Mouse (Mus musculus) regulatory T cell (primary cell): Measurements from ENCODE around the gene Mif.
"Not testable (repeated sequence)": the region's sequence is repeated elsewhere in the genome, so short reads cannot be mapped to it uniquely, and the experiment has no call there.

Experiments used
- in situ Hi-C: fragments of 300-600 bp; cut with MboI, MseI; formaldehyde crosslinking; loops from one replicate; pipeline ENCODE4 v1.15.1; 2025; ENCODE audit warnings: high pct_unique_total_duplicates

The Mif gene

DNA sequence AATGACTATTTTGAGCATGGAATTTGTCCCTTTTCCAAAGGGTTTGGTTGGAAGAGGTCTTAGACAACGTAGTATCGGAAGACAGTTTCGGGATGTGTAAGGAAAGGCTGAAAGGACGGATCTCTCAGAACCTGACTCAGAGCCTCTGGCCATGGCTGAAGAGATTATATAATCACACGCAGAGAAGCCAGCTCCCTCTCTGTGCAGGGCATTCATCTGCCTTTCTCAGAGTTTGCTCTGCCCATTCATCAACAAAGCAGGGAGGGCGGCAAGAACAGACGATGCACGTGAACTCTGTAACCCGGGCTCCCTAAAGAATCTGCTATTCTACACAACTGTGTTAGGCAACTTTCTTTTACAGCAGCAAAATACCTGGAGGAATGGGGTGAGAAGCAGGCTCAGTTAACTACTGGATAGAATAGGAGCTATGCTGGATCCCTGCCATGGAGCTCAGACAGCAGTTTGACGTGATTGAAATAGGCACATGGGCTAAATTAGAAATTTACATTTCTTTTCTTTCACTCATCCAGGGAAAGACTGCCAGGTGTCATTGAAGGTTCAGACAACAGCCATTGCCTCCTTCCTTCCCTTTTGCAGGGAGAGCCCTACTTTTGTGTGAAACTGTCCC, 13.6 kb upstream of the Mif start:
- in situ Hi-C loops, result no loop called here

DNA sequence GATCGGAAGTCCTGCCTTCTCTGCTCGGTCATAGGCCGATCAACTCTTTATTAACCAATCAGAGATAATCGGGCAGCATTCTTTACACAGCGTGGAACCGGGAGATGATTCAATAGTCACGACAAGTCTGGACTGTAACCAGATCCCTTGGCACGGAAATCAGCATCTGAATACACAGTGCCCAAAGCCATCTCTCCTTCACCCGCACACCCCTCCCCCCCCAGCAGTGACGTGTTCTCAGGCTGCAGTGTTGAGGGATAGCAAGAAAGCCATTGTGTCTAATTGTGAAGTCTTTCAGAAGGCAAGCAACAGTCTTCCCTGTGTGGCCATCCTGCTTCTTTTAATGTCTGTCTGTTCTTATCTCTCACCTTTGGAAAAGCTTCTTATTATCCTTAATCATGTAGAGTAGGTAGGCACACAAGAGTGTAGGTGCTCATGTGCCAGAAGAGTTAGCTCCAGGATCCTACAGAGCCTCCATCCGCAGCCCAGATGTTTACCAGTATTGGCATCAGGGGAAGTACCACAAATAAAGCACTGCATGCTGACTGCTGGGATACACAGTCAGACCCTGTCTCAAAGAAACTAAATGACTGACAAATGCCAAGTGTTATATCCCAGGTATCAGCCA, 13.0 kb upstream of the Mif start:
- in situ Hi-C loops, result no loop called here

DNA sequence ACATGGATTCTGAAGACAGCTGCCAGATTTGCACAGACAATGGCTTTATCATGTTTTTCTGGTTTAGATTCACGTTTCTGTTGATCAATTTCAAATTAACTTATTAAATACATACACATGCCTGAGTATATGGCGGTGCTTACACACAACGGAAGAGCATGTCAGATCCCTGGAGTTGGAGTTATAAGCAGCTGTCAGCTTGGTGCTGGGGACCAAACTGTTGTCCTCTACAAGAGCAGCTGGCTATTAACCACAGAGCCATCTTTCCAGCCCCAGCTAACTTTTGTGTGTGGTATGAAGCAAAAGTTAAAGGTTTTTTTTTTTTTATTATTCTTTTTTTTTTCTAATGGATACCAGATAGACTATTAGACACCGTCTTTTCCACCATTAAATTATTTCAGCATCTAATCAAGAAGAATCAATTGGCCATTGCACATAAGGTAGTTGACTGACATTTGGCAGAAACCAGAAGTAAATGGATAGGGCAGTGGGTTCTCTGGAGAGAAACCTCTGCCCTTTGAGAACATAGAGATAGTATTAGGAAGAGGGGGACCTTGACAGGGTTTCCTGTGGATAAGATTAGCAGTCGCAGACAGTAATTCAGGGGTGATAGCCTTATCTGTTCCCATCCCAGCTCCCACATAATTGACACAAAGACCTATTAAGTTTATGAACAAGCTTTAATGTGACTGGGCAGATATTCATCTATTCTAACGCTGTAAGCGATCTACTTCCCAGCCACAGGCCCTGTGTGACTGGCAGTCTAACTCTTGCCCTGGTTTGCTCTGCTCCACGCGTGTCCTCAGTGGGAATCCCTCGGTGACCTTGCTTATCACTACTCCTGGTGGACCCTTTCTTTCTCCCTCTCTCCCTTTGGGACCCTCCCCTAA, 12.2 kb upstream of the Mif start:
- in situ Hi-C loops, result no loop called here

DNA sequence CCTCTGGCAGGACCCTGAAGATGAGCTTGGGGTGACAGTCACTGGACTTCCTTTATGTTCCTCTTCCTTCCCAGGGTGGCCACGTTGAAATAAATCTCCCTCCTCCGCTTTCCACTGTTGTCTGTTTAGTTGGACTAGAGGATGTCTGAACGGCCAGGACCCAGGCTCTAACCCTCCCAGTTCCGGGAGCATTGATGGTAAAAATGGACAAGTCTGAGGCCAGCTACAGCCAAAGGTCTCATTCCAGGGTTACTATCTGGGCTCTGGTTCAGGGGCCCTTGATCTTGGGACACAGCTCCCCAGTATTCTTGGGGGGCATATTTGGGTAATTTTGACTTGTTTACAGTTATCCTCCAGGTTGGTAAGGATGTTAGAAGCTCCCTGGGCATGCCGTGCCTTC, 1.5 kb upstream of the Mif start:
- in situ Hi-C loops, result no loop called here

DNA sequence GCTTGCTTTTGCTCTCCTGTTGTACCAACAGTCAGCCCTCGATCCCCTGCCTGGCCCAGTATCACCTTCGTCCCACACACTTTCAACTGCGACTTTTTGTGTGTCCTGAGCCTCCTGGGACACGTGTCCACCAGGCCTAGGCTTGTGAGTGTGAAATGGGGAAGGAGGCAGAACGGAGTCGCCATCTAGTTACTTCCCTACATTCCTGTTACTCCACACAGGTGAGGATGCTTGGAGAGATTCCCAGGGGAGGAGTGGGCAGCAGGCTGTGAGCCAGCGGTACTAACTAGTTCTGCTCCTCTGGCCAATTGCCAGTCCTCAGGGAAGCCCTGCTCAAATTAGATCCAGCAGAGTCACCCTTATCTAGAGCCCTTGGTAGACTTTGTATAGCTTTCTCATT, 706 bp upstream of the Mif start:
- in situ Hi-C loops, result no loop called here

DNA sequence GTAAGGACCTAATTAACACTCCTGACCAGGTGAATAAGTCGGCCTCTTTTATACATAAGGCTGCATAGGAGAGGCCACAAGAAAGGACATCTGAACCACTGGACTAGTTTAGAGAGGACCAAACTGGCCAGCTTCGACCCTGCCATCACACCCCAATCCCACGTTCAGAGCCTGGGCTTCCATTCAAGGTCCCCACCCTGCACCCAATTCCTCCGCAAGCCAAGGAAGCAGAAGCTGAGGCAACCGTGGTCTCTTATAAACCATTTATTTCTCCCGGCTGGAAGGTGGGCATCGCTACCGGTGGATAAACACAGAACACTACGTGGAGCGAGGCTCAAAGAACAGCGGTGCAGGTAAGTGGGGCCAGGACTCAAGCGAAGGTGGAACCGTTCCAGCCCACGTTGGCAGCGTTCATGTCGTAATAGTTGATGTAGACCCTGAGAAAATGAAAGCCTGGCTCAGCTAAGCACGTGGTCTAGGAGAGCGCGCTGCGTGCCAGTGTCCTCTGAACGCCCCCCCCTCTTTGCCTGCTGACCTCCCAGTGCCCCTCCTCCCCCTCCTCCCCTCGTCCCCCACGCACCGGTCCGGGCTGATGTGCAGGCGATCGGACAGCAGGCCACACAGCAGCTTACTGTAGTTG, 813 bp downstream of the Mif start:
- in situ Hi-C loops, result loop anchor here (5.0 kb wide), 2 partner anchors 117 to 272 kb away; partner anchors contain the start of gene Ggt5

DNA sequence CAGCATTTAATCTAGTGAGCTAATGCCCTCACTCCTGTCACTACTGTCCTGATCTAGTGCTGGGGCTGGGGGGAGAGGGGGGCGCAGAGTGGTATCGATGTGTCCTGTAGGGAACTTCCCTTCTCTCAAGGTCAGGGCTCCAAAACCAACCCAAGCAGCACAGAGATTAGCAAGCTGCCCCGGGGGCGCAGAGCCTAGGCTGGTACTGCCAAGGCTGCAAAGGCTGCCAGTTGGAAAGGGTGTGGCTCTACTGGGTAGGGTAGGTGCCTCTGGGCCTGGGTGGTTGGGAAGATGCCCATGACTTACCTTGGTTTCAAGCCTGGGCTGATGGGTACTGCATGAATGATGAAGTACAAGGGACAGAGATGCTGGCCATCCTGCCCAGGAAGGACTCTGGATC, 2.4 kb downstream of the Mif start:
- in situ Hi-C loops, result loop anchor here (5.0 kb wide), 2 partner anchors 115 to 270 kb away; partner anchors contain the start of gene Ggt5

DNA sequence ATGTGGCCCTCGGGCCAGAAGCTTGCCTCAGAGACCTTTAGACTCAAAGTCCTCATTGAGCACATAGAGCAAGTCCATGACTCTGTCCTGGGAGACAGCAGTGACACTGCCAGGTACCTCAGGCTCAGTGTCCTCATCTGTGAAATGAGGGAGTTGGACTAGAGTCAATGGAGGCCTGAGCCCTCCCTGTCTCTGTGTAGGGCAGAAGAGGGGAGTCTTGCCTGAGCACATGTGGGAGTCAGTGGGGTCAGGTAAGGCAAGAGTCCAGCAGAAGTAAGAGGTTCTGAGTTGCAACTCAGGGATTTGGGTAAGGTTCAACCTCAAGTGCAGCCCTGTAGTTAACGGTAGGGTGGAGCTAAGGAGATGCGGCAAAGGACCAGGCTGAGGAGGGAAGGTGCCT, 3.1 kb downstream of the Mif start:
- in situ Hi-C loops, result loop anchor here (5.0 kb wide), 2 partner anchors 115 to 270 kb away; partner anchors contain the start of gene Ggt5

DNA sequence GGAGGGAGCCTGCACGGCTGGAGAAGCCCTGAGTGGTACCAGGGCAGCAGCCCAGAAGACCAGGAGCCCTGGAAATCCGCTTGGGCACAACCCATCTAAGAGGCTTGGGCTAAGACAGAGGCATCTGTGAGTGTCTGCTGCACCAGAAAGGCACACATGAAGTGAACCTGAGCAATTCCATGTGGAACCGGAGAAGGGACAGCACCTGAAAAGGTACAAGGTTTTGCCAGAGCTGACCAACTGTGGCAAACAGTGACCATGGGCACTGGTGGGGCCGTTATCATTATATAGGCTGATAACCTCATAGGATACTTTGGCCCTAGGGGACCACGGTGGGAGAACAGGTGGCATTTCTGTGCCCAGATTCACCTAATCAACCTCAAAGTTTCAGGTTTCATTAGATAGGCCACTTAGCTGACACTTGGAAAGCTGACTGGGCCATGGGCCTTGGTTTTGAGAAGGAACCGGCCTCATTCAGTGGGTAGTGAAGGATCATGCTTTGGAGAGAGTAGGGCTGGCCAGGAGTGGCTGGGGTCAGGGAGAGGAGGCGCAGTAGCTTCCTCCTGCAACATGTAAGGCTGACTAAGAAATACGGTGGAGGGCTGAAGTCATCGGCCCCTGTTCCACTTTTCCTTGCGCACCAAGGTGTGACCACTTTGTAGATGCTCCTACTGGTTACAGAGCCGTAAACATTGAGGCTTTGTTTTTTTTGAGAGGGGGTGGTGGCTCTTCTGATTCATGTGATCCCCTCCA, 3.7 kb downstream of the Mif start:
- in situ Hi-C loops, result loop anchor here (5.0 kb wide), 2 partner anchors 114 to 269 kb away; partner anchors contain the start of gene Ggt5

DNA sequence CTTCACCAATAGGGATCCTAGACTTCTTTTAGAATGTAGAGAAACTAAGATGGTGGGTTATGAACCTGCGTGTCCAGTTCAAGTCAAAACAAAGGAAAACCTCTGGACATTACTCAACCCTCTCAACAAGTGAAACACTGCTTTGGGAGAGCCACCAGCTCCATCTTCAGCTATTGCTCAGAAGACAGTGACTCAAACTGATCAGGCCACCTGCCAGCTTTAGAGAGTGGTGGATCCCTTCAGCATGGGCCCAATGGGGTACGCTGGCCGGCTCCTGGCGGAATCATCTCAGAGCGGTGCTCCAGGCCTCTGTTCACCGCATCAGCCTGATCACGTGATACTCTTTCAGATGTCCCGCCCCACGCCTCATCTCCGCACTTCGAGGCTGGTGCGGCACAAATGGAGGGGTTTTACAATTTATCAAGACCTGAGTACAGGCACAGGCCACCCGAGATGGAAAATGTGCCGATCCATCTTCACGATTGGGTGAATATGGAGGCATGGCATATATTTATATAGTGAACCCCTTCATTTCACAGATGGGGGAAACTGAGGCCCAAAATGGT, 4.5 kb downstream of the Mif start:
- in situ Hi-C loops, result loop anchor here (5.0 kb wide), 2 partner anchors 113 to 268 kb away; partner anchors contain the start of gene Ggt5

DNA sequence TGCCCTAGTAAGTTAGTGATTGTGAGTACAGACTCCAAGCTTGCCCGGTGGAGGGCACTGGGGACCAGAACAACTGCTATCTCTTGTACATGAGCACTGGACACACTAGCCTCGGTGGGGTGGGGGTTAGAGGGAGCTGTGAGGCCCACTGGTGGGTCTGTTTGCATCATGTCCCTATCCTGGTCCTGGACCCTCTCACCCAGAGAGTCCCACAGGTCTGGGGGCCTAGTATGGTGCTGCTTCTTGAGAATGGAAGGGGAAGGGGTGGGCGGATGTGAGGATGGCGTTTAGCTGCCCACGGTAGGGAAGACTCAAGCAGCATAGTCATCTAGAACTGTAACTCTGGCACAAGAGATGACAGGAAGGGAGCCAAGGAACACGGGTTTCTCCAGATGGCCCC, 5.2 kb downstream of the Mif start:
- in situ Hi-C loops, result loop anchor here (5.0 kb wide), 2 partner anchors 112 to 267 kb away; partner anchors contain the start of gene Ggt5

DNA sequence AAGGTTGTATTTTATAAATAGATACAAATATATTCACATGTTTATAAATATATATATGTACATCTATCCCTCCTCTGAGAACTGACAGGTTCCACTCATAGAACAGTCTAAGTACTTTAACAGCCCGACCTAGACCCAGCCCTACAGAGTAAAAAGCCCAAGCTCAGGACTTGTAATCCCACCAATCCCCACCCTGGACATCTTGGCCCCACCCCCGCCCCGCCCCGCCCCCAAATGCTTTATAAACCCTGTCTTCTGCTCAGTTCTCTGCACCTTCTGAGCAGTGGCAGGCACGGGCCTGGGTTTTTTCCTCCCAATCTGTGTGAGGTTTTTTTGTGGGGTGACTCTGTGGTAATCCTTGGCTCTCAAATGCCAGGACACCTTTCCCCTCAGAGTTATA, 5.9 kb downstream of the Mif start:
- in situ Hi-C loops, result no loop called here

DNA sequence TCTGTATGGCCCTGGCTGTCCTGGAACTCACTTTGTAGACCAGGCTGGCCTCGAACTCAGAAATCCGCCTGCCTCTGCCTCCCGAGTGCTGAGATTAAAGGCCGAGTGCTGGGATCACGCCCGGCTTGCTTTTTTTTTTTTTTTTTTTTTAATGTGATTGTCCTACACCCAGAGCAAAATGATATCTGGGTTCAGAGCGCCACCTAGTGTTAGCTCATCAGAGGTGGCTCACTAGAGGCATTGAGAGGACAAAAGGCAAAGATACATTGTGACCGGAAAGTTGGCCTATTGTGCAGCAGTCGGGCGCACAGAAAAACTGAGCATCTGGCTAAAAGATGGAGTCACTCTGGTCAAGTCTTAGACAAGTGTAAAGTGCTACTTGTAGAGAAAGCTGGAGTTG, 6.6 kb downstream of the Mif start:
- in situ Hi-C loops, result no loop called here

DNA sequence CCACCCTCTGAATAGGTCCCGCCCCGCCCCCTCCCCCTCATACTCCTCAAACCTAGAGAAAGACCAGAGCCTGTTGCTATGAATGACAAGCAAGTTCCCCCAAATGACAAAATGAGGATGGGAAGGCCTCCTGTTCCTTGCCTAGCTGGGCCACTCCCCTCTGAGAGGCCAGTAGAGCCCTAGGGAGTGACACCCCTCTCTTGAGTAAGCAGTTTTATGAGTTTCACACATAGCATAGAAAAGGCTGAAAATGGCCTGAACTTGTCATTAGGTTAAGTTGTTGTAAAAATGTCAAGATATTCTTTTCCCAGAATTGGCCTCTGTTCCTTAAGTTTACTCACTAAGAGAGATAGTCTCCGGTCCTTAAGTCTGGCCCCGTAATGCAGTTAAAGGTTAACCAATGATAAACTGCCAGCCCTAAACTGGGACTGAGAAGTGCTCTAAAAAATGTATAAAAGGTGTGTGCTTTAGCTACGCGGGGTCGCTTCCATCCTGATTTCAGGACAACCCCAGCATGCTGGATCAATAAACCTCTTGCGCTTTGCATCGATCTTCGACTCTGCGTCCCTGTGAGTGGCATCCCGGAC, 7.4 kb downstream of the Mif start:
- in situ Hi-C loops, result no loop called here

DNA sequence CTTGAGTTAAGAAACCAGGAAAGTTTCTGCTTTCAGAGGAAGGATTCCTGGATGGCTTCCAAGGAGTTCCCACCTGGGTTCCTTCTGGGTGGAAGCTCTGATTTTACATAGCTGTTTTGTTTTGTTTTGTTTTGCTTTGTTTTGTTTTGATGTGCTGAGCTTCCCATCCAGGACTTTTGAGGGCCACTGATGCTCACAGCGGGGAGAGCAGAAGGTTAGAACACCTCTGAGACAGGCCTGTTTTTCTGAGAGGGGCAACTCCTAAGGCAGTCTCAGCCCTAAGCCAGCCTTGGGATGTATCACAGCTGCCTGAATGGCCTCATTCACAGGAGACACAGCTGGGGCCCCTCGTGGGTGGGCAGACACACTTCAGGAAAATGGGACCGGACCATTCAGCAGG, 8.4 kb downstream of the Mif start:
- in situ Hi-C loops, result no loop called here

DNA sequence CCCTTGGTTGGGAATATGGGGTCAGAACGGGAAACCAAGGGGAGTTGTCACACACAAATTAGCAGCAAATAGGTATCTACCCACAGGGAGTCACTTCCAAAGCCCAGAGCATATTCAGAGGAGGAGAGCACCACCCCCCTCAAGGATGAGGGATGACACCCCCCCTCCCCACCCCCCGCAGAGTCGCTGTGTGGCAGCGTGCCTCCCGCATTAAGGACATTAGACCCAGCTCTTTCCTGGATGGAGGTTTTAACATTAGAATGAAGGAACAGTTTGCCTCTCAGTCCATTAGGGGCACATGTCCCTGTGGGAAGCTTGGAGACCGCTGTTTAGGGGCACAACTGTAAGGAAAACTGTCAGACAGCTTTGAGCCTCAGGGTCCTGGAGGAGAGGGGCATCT, 9.0 kb downstream of the Mif start:
- in situ Hi-C loops, result no loop called here

DNA sequence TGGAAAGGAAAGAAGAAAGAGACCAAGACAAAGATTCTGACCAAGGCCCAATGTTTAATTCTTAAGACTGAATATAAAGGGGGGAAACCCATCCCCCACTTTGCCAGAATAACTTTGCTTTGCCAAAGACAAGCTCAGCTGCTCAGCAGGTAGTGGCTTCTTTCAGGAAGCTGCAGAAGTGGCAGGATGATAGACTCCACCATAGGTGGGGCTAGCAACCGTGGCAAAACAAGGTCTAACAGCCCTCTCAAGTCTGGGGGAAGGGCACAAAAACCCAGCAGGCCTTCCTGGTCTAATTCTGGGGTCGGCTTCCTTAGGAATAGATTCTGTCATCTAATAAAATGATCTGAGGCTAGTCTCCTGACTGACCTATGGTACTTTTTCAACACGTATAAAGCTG, 11.7 kb downstream of the Mif start:
- in situ Hi-C loops, result no loop called here

DNA sequence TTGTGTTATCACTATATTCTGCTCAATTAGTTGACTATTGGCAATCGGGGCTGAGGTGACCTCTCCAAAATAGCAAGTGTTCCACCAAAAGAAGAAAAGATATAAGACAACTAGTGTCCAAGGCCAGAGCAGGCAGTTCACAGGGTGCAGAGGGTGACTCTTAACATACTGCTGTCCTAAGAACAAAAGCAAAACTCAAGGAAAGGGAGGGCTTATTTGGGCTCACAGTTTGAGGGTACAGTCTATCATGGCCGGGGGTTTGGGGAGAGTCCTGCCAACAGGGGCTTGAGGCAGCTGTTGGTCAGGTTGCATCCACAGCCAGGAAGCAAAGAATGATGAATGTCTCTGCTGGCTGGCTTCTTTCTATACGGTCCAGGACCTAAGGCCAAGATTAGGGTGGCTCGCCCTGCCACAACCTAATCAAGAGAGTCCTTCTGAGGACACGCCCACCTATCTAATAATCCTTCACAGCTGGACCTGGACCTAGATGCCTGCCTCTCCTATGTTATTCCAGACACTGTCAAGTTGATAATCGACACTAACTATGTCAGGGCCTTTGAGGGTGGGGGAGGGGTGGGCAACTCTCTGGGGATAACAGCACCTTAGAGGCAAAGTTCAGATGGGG, 14.6 kb downstream of the Mif start:
- in situ Hi-C loops, result no loop called here

DNA sequence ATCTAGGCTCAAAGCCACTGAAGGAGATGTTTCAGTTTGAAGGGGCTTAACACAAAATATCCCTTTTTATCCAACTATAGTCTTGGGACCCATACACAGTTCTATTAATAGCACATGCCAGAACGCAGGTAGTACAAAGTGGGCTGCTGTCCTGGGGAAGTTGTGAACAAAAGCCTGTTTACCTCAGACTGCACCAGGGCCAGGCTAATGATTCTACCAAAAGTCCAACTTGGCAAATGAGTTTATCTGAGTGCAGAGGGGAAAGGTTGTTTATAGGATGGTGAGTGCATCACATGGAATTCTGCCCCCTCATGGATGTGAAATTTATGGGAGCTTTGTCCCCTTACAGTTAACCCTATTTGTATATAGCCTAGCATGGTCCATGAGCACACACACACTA, 15.2 kb downstream of the Mif start:
- in situ Hi-C loops, result no loop called here

DNA sequence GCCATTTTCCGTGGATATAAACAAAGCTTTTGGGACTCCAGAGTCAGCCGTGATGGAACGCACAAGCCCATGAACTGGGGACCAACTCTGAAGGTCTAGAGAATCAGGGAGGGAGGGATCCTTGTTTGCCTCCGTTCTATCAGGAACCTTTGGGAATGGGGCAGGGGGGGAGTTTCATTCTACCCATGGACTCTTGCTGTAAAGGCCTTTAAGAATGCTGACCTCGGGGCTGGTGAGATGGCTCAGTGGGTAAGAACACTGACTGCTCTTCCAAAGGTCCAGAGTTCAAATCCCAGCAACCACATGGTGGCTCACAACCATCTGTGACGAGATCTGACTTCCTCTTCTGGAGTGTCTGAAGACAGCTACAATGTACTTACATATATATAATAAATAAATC, 16.1 kb downstream of the Mif start:
- in situ Hi-C loops, result not testable (repeated sequence)
